Mouse (Mus musculus): ENCODE results near the gene Cd37. TPM values are rescaled to one million over a fixed set of nuclear protein-coding genes. Genes with fewer than 3 reads are reported as not detected.

Cd37 gene
- total and polyA plus RNA-seq, 2 experiments from 2014 or later: 1.5 to 1.7 TPM

- DNase-seq (ENCODE audit: low spot score): no peak
- Histone ChIP-seq H3K4me1 (ENCODE audit: insufficient read depth, low read length) (peaks cover 12% of the 10 kb centered on the region), H3K9me3 (ENCODE audit: low read length) (no peaks in the 10 kb centered on the region), H3K27ac (ENCODE audit: low read depth, low read length) (no peak overlapping the region), H3K27me3 (ENCODE audit: insufficient read depth, low read length) (peaks cover 5% of the 10 kb centered on the region; the same call in 1 of the 2 replicates), H3K4me3 (ENCODE audit: low read depth, low read length) (no peak overlapping the region), H3K36me3 (ENCODE audit: insufficient read depth, low read length) (no peaks in the 10 kb centered on the region), H3K4me2 (ENCODE audit: low read depth, low read length, poor library complexity, severe bottlenecking) (no peak overlapping the region), H3K9ac (replicated peaks; ENCODE audit: low read length, poor library complexity, severe bottlenecking) (no peak overlapping the region)
- ATAC-seq (ENCODE audit: low FRiP score): no peak
- no peak for TF ChIP-seq CTCF (IDR thresholded peaks at IDR 0.05)
- WGBS: 78% methylated on average over 17 of the region's 17 CpGs
These were observed 892 bp downstream of the Cd37 start for GRCm38 (mm10) chr7:45237747-45238699.

- H3K27me3 ChIP-seq (ENCODE audit: insufficient read depth, low read length): peaks cover 5% of the 10 kb centered on the region; the same call in 1 of the 2 replicates
- peaks cover 9% of the 10 kb centered on the region; the same call in 1 of the 2 replicates for H3K4me1 ChIP-seq (ENCODE audit: insufficient read depth, low read length)
- no peaks in the 10 kb centered on the region for H3K36me3 ChIP-seq (ENCODE audit: insufficient read depth, low read length)
- H3K27ac ChIP-seq (ENCODE audit: low read depth, low read length): no peak overlapping the region
- TF ChIP-seq CTCF (IDR thresholded peaks at IDR 0.05): no peak
- no peak overlapping the region for H3K4me3 ChIP-seq (ENCODE audit: low read depth, low read length)
- DNase-seq (ENCODE audit: low spot score) (no peak), ATAC-seq (ENCODE audit: low FRiP score) (0 out of 2 replicates have a peak, but pooled peaks have one; percentile 12)
- 43% methylated on average over 17 of the region's 17 CpGs for WGBS
- no peak overlapping the region for H3K4me2 ChIP-seq (ENCODE audit: low read depth, low read length, poor library complexity, severe bottlenecking)
- H3K9ac ChIP-seq (replicated peaks; ENCODE audit: low read length, poor library complexity, severe bottlenecking): 0 out of 2 replicates have a peak overlapping the region, but pooled peaks have one; percentile 8
- H3K9me3 ChIP-seq (ENCODE audit: low read length): no peaks in the 10 kb centered on the region
These were observed 3.2 kb downstream of the Cd37 start for GRCm38 (mm10) chr7:45235656-45236180.

- peak; percentile 43 for DNase-seq (ENCODE audit: low spot score)
- Histone ChIP-seq H3K9ac (replicated peaks; ENCODE audit: low read length, poor library complexity, severe bottlenecking) (0 out of 2 replicates have a peak overlapping the region, but pooled peaks have one; percentile 8), H3K4me2 (ENCODE audit: low read depth, low read length, poor library complexity, severe bottlenecking) (peak overlapping the region; percentile 29; the same call in 1 of the 2 replicates), H3K27me3 (ENCODE audit: insufficient read depth, low read length) (peaks cover 5% of the 10 kb centered on the region; the same call in 1 of the 2 replicates), H3K9me3 (ENCODE audit: low read length) (no peaks in the 10 kb centered on the region), H3K27ac (ENCODE audit: low read depth, low read length) (no peak overlapping the region), H3K36me3 (ENCODE audit: insufficient read depth, low read length) (no peaks in the 10 kb centered on the region), H3K4me3 (ENCODE audit: low read depth, low read length) (no peak overlapping the region), H3K4me1 (ENCODE audit: insufficient read depth, low read length) (peaks cover 9% of the 10 kb centered on the region; the same call in 1 of the 2 replicates)
- no peak for TF ChIP-seq CTCF (IDR thresholded peaks at IDR 0.05)
- ATAC-seq (ENCODE audit: low FRiP score): peak; percentile 50; the same call in 1 of the 2 replicates
- WGBS: 20% methylated on average over 21 of the region's 21 CpGs
These were observed 3.9 kb downstream of the Cd37 start for GRCm38 (mm10) chr7:45234922-45235571.

GRCm38 (mm10) chr7:45234333-45234841, 4.5 kb downstream of the Cd37 start:
- Histone ChIP-seq H3K4me3 (ENCODE audit: low read depth, low read length) (no peak overlapping the region), H3K27ac (ENCODE audit: low read depth, low read length) (no peak overlapping the region), H3K4me2 (ENCODE audit: low read depth, low read length, poor library complexity, severe bottlenecking) (peak overlapping the region; percentile 29), H3K9ac (replicated peaks; ENCODE audit: low read length, poor library complexity, severe bottlenecking) (no peak overlapping the region), H3K27me3 (ENCODE audit: insufficient read depth, low read length) (peaks cover 5% of the 10 kb centered on the region; the same call in 1 of the 2 replicates), H3K36me3 (ENCODE audit: insufficient read depth, low read length) (no peaks in the 10 kb centered on the region), H3K4me1 (ENCODE audit: insufficient read depth, low read length) (peaks cover 9% of the 10 kb centered on the region; the same call in 1 of the 2 replicates), H3K9me3 (ENCODE audit: low read length) (no peaks in the 10 kb centered on the region)
- TF ChIP-seq CTCF (IDR thresholded peaks at IDR 0.05): no peak
- no peak for ATAC-seq (ENCODE audit: low FRiP score)
- 12% methylated on average over 29 of the region's 29 CpGs for WGBS
- DNase-seq (ENCODE audit: low spot score): peak; percentile 10

GRCm38 (mm10) chr7:45233580-45234332, 5.2 kb downstream of the Cd37 start:
- peaks cover 9% of the 10 kb centered on the region; the same call in 1 of the 2 replicates for H3K4me1 ChIP-seq (ENCODE audit: insufficient read depth, low read length)
- TF ChIP-seq CTCF (IDR thresholded peaks at IDR 0.05): no peak
- peaks cover 5% of the 10 kb centered on the region; the same call in 1 of the 2 replicates for H3K27me3 ChIP-seq (ENCODE audit: insufficient read depth, low read length)
- peak; percentile 57 for DNase-seq (ENCODE audit: low spot score)
- no peak for ATAC-seq (ENCODE audit: low FRiP score)
- no peak overlapping the region for H3K4me3 ChIP-seq (ENCODE audit: low read depth, low read length)
- H3K27ac ChIP-seq (ENCODE audit: low read depth, low read length): no peak overlapping the region
- H3K36me3 ChIP-seq (ENCODE audit: insufficient read depth, low read length): no peaks in the 10 kb centered on the region
- H3K9me3 ChIP-seq (ENCODE audit: low read length): no peaks in the 10 kb centered on the region
- peak overlapping the region; percentile 18 for H3K4me2 ChIP-seq (ENCODE audit: low read depth, low read length, poor library complexity, severe bottlenecking)
- no peak overlapping the region for H3K9ac ChIP-seq (replicated peaks; ENCODE audit: low read length, poor library complexity, severe bottlenecking)
- WGBS: 25% methylated on average over 20 of the region's 20 CpGs
